Mouse (Mus musculus) monocyte, adult 59 days (primary cell): ENCODE measurements around the gene Cyp1a1. TPM values are rescaled to one million over a fixed set of nuclear protein-coding genes. Genes with fewer than 3 reads are reported as not detected.

Source experiments
- total RNA-seq, 2 experiments: library from RNA; stranded (reverse); gene quantifications; one replicate each; pipeline ENCODE4 v1.2.4; 2023

The Cyp1a1 gene
- total RNA-seq, result not detected

GRCm38 (mm10) chr9:57687751-57688150 is at the start of gene Cyp1a1:
TSS of gene Cyp1a1 (plus strand) at chr9:57687928.

DNA sequence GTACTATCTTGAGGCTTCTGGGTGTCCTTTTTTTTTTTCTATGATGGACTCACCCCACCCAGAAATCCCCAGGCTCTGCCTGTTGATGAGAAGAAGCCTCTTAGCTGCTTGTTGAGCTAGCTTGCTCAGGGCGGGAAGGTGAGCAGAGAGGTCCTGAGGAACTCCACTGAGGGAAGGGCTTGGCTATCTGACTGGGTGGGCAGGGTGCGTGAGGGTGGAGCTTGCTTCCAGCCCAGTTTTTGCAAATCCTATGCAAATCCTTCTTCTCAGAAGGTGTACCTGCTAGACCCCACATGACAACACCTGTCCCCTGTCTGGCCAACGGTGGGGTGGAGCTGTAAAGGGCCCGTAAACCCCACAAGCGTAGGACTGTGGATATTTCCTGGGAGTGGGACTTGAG is 34.4 kb upstream of the Cyp1a1 start, which contains the start of gene Csk:
Gene Csk, minus strand, starts transcription at position 349 of the 400 bp plus-strand sequence.

DNA sequence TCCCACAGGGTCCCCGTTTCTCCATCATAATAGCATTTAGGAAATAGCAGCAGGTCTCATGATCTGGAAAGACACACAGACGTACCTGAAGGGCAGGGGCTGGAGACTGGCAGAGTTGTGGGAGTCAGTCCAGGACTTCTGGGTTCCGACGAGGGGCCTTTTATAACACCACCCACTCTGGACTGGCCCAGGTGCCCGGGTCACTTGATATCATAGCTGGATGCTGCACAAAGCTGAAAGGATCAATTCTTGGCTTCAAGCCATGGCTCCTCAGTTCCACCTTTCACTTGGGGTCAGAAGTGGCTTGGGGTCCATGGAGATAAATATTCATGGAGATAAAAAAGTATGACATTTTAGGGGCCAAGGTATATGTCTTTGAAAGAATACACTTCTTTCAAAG is 4.2 kb upstream of the Cyp1a1 start, which contains the start of gene Cyp1a2:
Gene Cyp1a2, minus strand, starts transcription at position 184 of the 400 bp plus-strand sequence.

DNA sequence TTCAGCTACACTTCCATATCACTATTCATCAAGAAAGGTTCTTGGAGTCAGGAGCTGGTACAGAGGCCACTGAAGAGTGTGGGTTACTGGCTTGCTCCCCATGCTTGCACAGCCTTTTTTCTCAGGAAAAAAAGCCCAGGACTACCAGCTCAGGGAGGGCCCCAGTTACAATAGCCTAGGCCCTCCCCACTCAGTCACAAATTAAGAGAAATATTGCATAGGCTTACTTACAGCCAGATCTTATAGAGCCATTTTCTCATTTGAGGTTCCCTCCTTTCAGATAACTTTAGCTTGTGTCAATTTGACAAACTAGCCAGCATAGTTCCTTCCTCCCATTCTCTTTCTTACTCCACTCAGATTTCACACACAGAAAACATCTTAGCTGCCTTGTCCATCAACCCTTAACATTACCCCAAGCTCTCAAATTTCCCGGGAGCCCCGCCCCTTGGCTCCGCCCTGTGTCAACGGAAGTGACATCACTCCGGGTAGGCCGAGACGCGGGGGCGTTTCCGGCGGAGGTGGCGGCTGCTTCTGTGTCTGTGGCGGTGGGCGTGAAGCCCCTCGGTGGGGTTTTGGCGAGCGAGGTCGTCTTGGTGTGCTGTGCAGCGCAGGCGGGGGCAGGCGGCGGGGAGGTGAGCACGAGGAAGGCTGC is 20.5 kb downstream of the Cyp1a1 start, which contains the start of gene Edc3:
Gene Edc3, plus strand, starts transcription at position 473 of the 652 bp plus-strand sequence.

Other genes with a start within 250 kb of the Cyp1a1 start
- 10 to 100 TPM; 19.5 to 28.5 TPM for gene Ppcdc, start 247.8 kb upstream of the Cyp1a1 start, total RNA-seq
- 10 to 100 TPM; 18.7 to 19.8 TPM for gene Scamp5, start 219.9 kb upstream of the Cyp1a1 start, total RNA-seq
- under 1 TPM in 1 of 2 experiments, not detected in 1; 0.34 TPM for gene Rpp25, start 183.9 kb upstream of the Cyp1a1 start, total RNA-seq
- gene Cox5a, start 166.7 kb upstream of the Cyp1a1 start, total RNA-seq, result 100 to 1,000 TPM; 145 to 158 TPM
- gene Fam219b, start 150.4 kb upstream of the Cyp1a1 start, total RNA-seq, result 10 to 100 TPM; 15.8 to 16.1 TPM
- gene Mpi, start 135.2 kb upstream of the Cyp1a1 start, total RNA-seq, result 10 to 100 TPM; 12.0 to 12.1 TPM
- gene Scamp2, start 127.0 kb upstream of the Cyp1a1 start, total RNA-seq, result 100 to 1,000 TPM; 122 to 136 TPM
- 10 to 100 TPM; 31.8 to 33.3 TPM for gene Ulk3, start 98.5 kb upstream of the Cyp1a1 start, total RNA-seq
- gene Cplx3, start 81.6 kb upstream of the Cyp1a1 start, total RNA-seq, result not detected
- not detected for gene Lman1l, start 67.2 kb upstream of the Cyp1a1 start, total RNA-seq
- gene Csk, start 34.3 kb upstream of the Cyp1a1 start, total RNA-seq, result 100 to 1,000 TPM; 359 to 372 TPM
- gene Cyp1a2, start 4.2 kb upstream of the Cyp1a1 start, total RNA-seq, result not detected
- 10 to 100 TPM; 14.9 to 15.0 TPM for gene Edc3, start 20.6 kb downstream of the Cyp1a1 start, total RNA-seq
- gene Clk3, start 77.9 kb downstream of the Cyp1a1 start, total RNA-seq, result 100 to 1,000 TPM; 227 to 232 TPM
- gene Arid3b, start 148.9 kb downstream of the Cyp1a1 start, total RNA-seq, result 10 to 100 TPM; 17.9 to 19.7 TPM
- 10 to 100 TPM; 68.9 to 77.2 TPM for gene Ubl7, start 223.1 kb downstream of the Cyp1a1 start, total RNA-seq